Mouse (Mus musculus) cerebellum, adult 9-10 months (tissue): ENCODE measurements at regions not wholly inside any gene's neighbourhood (a gene's known extent, or its start where the extent isn't known, plus 50 kb on each side); places are given as distances from the start of the nearest gene placed in this dataset.

ENCODE experiments used
- DNase-seq: peaks from one replicate; pipeline ENCODE4 v3.0.0; 2022

GRCm38 (mm10) chr3:49200596-49200995 is 556.5 kb downstream of the Pcdh18 start:
- no peak for DNase-seq

GRCm38 (mm10) chr3:49185555-49185954 is 571.6 kb downstream of the Pcdh18 start:
- DNase-seq: peak; percentile 72
